Mouse (Mus musculus): ENCODE data around the gene Retreg1. TPM values are rescaled to one million over a fixed set of nuclear protein-coding genes. Genes with fewer than 3 reads are reported as not detected.

Retreg1 gene
- total and polyA plus RNA-seq, 3 experiments = 17.5 to 28.7 (median 19.0) TPM

DNA sequence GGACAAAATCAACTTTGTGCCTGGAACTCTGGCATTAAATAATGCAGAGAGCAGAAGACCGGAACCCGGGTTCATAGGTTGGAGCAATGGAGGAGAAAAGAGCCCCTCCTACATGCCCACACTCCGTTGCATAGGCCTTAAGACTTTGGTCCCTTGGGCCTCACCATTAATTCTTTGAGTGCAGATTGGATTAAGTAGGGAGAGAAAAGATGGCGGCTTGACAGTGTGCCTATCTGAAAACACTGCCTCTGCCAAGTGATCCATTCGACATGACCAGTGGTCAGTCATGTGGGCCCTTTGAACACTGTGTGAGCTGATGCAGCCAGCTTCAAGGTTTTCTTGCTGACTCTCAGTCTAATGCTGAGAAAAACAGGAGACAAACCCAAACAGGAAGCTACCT is 87.7 kb downstream of the Retreg1 start:
- Histone ChIP-seq H3K4me3 (replicated peaks in 1 of 3; ENCODE audit: low read depth in 2 of 3, low read length in 2 of 3, poor library complexity in 1 of 3) (no peak overlapping the region), H3K27me3 (replicated peaks) (no peaks in the 10 kb centered on the region), H3K4me2 (ENCODE audit: insufficient read depth, low read depth, poor library complexity, severe bottlenecking) (no peak overlapping the region), H3K9ac (ENCODE audit: insufficient read depth, low read depth) (no peak overlapping the region), H3K9me3 (replicated peaks; ENCODE audit: low read length) (peaks cover 5% of the 10 kb centered on the region), H3K27ac (ENCODE audit: insufficient read depth, low read depth) (no peak overlapping the region), H3K4me1 (ENCODE audit: control insufficient read depth in 1 of 2, insufficient read depth in 2 of 2) (peaks cover 13 to 35% of the 10 kb centered on the region in 2 experiments), H3K36me3 (replicated peaks in 1 of 2; ENCODE audit: control insufficient read depth in 1 of 2, insufficient read depth in 1 of 2, low read length in 1 of 2) (peaks cover 0 to 8% of the 10 kb centered on the region in 2 experiments), H3K79me2 (replicated peaks; ENCODE audit: control insufficient read depth, extremely low read depth, insufficient read depth, poor library complexity, severe bottlenecking) (no peaks in the 10 kb centered on the region)
- dilution Hi-C loops (cut with MboI; ENCODE audit: extremely low pct_ligation_motif_present, extremely low pct_unique_long_range_greater_than_20kb, low sequenced_read_pairs) = no loop called here
- TF ChIP-seq CHD2 (IDR thresholded peaks at IDR 0.05; ENCODE audit: low read length) (no peak), GABPA (IDR thresholded peaks at IDR 0.05; ENCODE audit: insufficient replicate concordance, low read depth, low read length) (no peak), ELF1 (IDR thresholded peaks at IDR 0.05; ENCODE audit: low read depth, low read length) (no peak), MAFK (IDR thresholded peaks at IDR 0.05; ENCODE audit: insufficient replicate concordance, low read length) (no peak), SMC3 (IDR thresholded peaks at IDR 0.05; ENCODE audit: low read depth, low read length) (no peak), RAD21 (IDR thresholded peaks at IDR 0.05; ENCODE audit: low read depth, low read length) (no peak), IRF4 (IDR thresholded peaks at IDR 0.05; ENCODE audit: low read depth, low read length) (no peak), USF2 (conservative IDR thresholded peaks at IDR 0.05; ENCODE audit: low read depth, low read length) (no peak), ZMIZ1 (IDR thresholded peaks at IDR 0.05; ENCODE audit: low read depth, low read length) (no peak), RCOR1 (conservative IDR thresholded peaks at IDR 0.05; ENCODE audit: low read depth, low read length) (no peak), CTCF (conservative IDR thresholded peaks at IDR 0.05 in 1 of 2, IDR thresholded peaks at IDR 0.05 in 1 of 2; ENCODE audit: low read depth in 2 of 2, low read length in 2 of 2) (no peak), UBTF (IDR thresholded peaks at IDR 0.05; ENCODE audit: low read depth, low read length) (no peak), ETS1 (conservative IDR thresholded peaks at IDR 0.05; ENCODE audit: low read depth, low read length) (no peak), MYC (IDR thresholded peaks at IDR 0.05; ENCODE audit: low read depth, low read length) (no peak), HCFC1 (IDR thresholded peaks at IDR 0.05; ENCODE audit: low read depth, low read length) (no peak), POLR2A (IDR thresholded peaks at IDR 0.05; ENCODE audit: low read depth, low read length) (no peak), NRF1 (IDR thresholded peaks at IDR 0.05; ENCODE audit: low read depth, low read length) (no peak), BHLHE40 (IDR thresholded peaks at IDR 0.05; ENCODE audit: low read depth, low read length) (no peak), MEF2A (IDR thresholded peaks at IDR 0.05; ENCODE audit: borderline replicate concordance, low read depth, low read length) (no peak), MAZ (IDR thresholded peaks at IDR 0.05; ENCODE audit: low read depth, low read length) (no peak)
- DNase-seq (ENCODE audit: extremely low read depth) = no peak
- in situ Hi-C loops (cut with MboI; ENCODE audit: low pct_ligation_motif_present, low pct_unique_long_range_greater_than_20kb, low sequenced_read_pairs) = no loop called here

GRCm38 (mm10) chr15:25932497-25932896 is 89.5 kb downstream of the Retreg1 start:
- H3K4me2 ChIP-seq (ENCODE audit: insufficient read depth, low read depth, poor library complexity, severe bottlenecking) = no peak overlapping the region
- TF ChIP-seq ETS1 (conservative IDR thresholded peaks at IDR 0.05; ENCODE audit: low read depth, low read length) = no peak
- no peak for TF ChIP-seq USF2 (conservative IDR thresholded peaks at IDR 0.05; ENCODE audit: low read depth, low read length)
- no peak for TF ChIP-seq CTCF (conservative IDR thresholded peaks at IDR 0.05 in 1 of 2, IDR thresholded peaks at IDR 0.05 in 1 of 2; ENCODE audit: low read depth in 2 of 2, low read length in 2 of 2)
- dilution Hi-C loops (cut with MboI; ENCODE audit: extremely low pct_ligation_motif_present, extremely low pct_unique_long_range_greater_than_20kb, low sequenced_read_pairs) (no loop called here), in situ Hi-C loops (cut with MboI; ENCODE audit: low pct_ligation_motif_present, low pct_unique_long_range_greater_than_20kb, low sequenced_read_pairs) (no loop called here)
- no peak overlapping the region for H3K27ac ChIP-seq (ENCODE audit: insufficient read depth, low read depth)
- no peaks in the 10 kb centered on the region for H3K9me3 ChIP-seq (replicated peaks; ENCODE audit: low read length)
- H3K27me3 ChIP-seq (replicated peaks) = no peaks in the 10 kb centered on the region
- no peaks in the 10 kb centered on the region for H3K79me2 ChIP-seq (replicated peaks; ENCODE audit: control insufficient read depth, extremely low read depth, insufficient read depth, poor library complexity, severe bottlenecking)
- peaks cover 0 to 4% of the 10 kb centered on the region in 2 experiments for H3K36me3 ChIP-seq (replicated peaks in 1 of 2; ENCODE audit: control insufficient read depth in 1 of 2, insufficient read depth in 1 of 2, low read length in 1 of 2)
- H3K4me3 ChIP-seq (replicated peaks in 1 of 3; ENCODE audit: low read depth in 2 of 3, low read length in 2 of 3, poor library complexity in 1 of 3) = no peak overlapping the region
- no peak for DNase-seq (ENCODE audit: extremely low read depth)
- H3K4me1 ChIP-seq (ENCODE audit: control insufficient read depth in 1 of 2, insufficient read depth in 2 of 2) = peaks cover 15 to 50% of the 10 kb centered on the region in 2 experiments
- no peak overlapping the region for H3K9ac ChIP-seq (ENCODE audit: insufficient read depth, low read depth)
